9 mouse cellular contexts compared by ENCODE assay signal in genomic region chr9:21799010-21799350, GRCm38 (mm10). TPM values are rescaled to one million over a fixed set of nuclear protein-coding genes. Genes with fewer than 3 reads are reported as not detected.
A peak's percentile ranks its signal among the peaks of the same experiment; 100 is the strongest.
DNase-seq lines count a peak whose midpoint lies in the region; ATAC-seq and TF ChIP-seq lines count a peak whose summit lies in the region.
"Had no signal": no experiment of that assay in that cellular context is flagged by ENCODE, and none has a peak within 500 bp of the region (broad histone marks: within the 10 kb centered on the region; RNA-seq: fewer than 3 reads in every experiment).

No protein-coding gene starts in this region.

- no peak for DNase-seq in heart, postnatal 36 days
- no peak for DNase-seq in ES-E14 (ENCODE audit: low read depth, low spot score)
- peak; percentile 83 for DNase-seq in midbrain, embryonic 11.5 days (ENCODE audit: low spot score, missing footprints)
- DNase-seq in thymus, postnatal 36 days: no peak
- no peak for DNase-seq in layer of hippocampus, adult 9-11 months
- DNase-seq in kidney, adult 18-20 months: no peak

- intact Hi-C loops in heart, postnatal 36 days (cut with DNase I): loop anchor here (5.0 kb wide), 1 partner anchor 37 kb away; the partner anchor contains the start of gene Spc24

- peak overlapping the region; percentile 92 for H3K27ac ChIP-seq in heart, embryonic 12.5 days (ENCODE audit: poor library complexity, severe bottlenecking)
- peak overlapping the region; percentile 83; the same call in 1 of the 2 replicates for H3K27ac ChIP-seq in ES-E14 (ENCODE audit: insufficient read depth, low read depth, low read length, poor library complexity, severe bottlenecking)
- H3K27ac ChIP-seq in hindbrain, embryonic 12.5 days: no peak overlapping the region
- no peak overlapping the region for H3K27ac ChIP-seq in midbrain, embryonic 11.5 days (ENCODE audit: low read depth, low read length)

- no peaks in the 10 kb centered on the region for H3K27me3 ChIP-seq in heart, embryonic 12.5 days (replicated peaks)
- H3K27me3 ChIP-seq in hindbrain, embryonic 12.5 days: peaks cover 6% of the 10 kb centered on the region; the same call in 1 of the 2 replicates
- no peaks in the 10 kb centered on the region for H3K27me3 ChIP-seq in midbrain, embryonic 11.5 days (ENCODE audit: control insufficient read depth, insufficient read depth, low read length)

- no peak for ATAC-seq in heart, embryonic 12.5 days (ENCODE audit: insufficient number of reproducible peaks, low FRiP score)
- ATAC-seq in hindbrain, embryonic 12.5 days (ENCODE audit: low FRiP score): no peak; the same call in 1 of the 2 replicates
- no peak for ATAC-seq in midbrain, embryonic 11.5 days (ENCODE audit: low FRiP score)

- H3K9me3 ChIP-seq in heart, embryonic 12.5 days (replicated peaks): no peaks in the 10 kb centered on the region
- no peaks in the 10 kb centered on the region for H3K9me3 ChIP-seq in ES-E14 (ENCODE audit: control insufficient read depth, insufficient read depth, low read depth, low read length)
- no peaks in the 10 kb centered on the region for H3K9me3 ChIP-seq in hindbrain, embryonic 12.5 days (replicated peaks)
- no peaks in the 10 kb centered on the region for H3K9me3 ChIP-seq in midbrain, embryonic 11.5 days (ENCODE audit: control insufficient read depth, low read length)

- WGBS in heart, embryonic 12.5 days: 55% methylated on average over 3 of the region's 3 CpGs
- 45% methylated on average over 3 of the region's 3 CpGs for WGBS in hindbrain, embryonic 12.5 days
- 46% methylated on average over 3 of the region's 3 CpGs for WGBS in midbrain, embryonic 11.5 days

- in situ Hi-C loops in ES-E14 (cut with MboI; ENCODE audit: low sequenced_read_pairs in 2 of 2, unreplicated experiment in 2 of 2): no loop called here

- H3K4me2 ChIP-seq in heart, embryonic 12.5 days: peak overlapping the region; percentile 69
- H3K4me2 ChIP-seq in hindbrain, embryonic 12.5 days (replicated peaks): peak overlapping the region; percentile 80
- H3K4me2 ChIP-seq in midbrain, embryonic 11.5 days: peak overlapping the region; percentile 94

- no peak overlapping the region for H3K9ac ChIP-seq in heart, embryonic 12.5 days
- no peak overlapping the region for H3K9ac ChIP-seq in ES-E14 (ENCODE audit: insufficient read depth, low read depth, low read length, poor library complexity, severe bottlenecking)
- no peak overlapping the region for H3K9ac ChIP-seq in hindbrain, embryonic 12.5 days
- no peak overlapping the region; the same call in 1 of the 2 replicates for H3K9ac ChIP-seq in midbrain, embryonic 11.5 days (ENCODE audit: low read length)

- peaks cover 46% of the 10 kb centered on the region for H3K36me3 ChIP-seq in heart, embryonic 12.5 days
- H3K36me3 ChIP-seq in ES-E14 (ENCODE audit: control insufficient read depth, insufficient read depth, low read length, poor library complexity, severe bottlenecking): peaks cover 44% of the 10 kb centered on the region
- H3K36me3 ChIP-seq in hindbrain, embryonic 12.5 days: peaks cover 12% of the 10 kb centered on the region
- no peaks in the 10 kb centered on the region; the same call in 1 of the 2 replicates for H3K36me3 ChIP-seq in midbrain, embryonic 11.5 days (ENCODE audit: control insufficient read depth, insufficient read depth, low read length)

- H3K4me3 ChIP-seq in heart, embryonic 12.5 days: peak overlapping the region; percentile 80
- peak overlapping the region; percentile 88 to 92 for H3K4me3 ChIP-seq in ES-E14 (ENCODE audit: insufficient read depth in 1 of 2, low read depth in 1 of 2, low read length in 2 of 2, poor library complexity in 1 of 2, severe bottlenecking in 1 of 2)
- peak overlapping the region; percentile 59 for H3K4me3 ChIP-seq in hindbrain, embryonic 12.5 days
- H3K4me3 ChIP-seq in midbrain, embryonic 11.5 days (ENCODE audit: low read depth, low read length): peak overlapping the region; percentile 72

- peaks cover 38% of the 10 kb centered on the region for H3K4me1 ChIP-seq in heart, embryonic 12.5 days (replicated peaks)
- H3K4me1 ChIP-seq in ES-E14 (ENCODE audit: control insufficient read depth in 2 of 2, insufficient read depth in 2 of 2, low read length in 2 of 2, poor library complexity in 1 of 2): peaks cover 12% of the 10 kb centered on the region in 2 experiments; a peak in 3 of 4 replicates
- H3K4me1 ChIP-seq in hindbrain, embryonic 12.5 days: peaks cover 22% of the 10 kb centered on the region
- H3K4me1 ChIP-seq in midbrain, embryonic 11.5 days (ENCODE audit: control insufficient read depth, insufficient read depth, low read length): peaks cover 7% of the 10 kb centered on the region; the same call in 1 of the 2 replicates

TF ChIP-seq in ES-E14, 5 proteins besides CTCF, POLR2A, EP300 and RAD21:
- no peak for TF ChIP-seq ZC3H11A (IDR thresholded peaks at IDR 0.05; ENCODE audit: borderline replicate concordance, low read depth, low read length)
- no peak for TF ChIP-seq HCFC1 (IDR thresholded peaks at IDR 0.05; ENCODE audit: borderline replicate concordance, insufficient read depth, low read length)
- no peak for TF ChIP-seq MAFK (IDR thresholded peaks at IDR 0.05; ENCODE audit: insufficient read depth, low read depth, low read length)
- TF ChIP-seq ZNF384 (IDR thresholded peaks at IDR 0.05; ENCODE audit: low read depth, low read length): no peak
- no peak for TF ChIP-seq CHD2 (IDR thresholded peaks at IDR 0.05; ENCODE audit: low read depth, low read length)

RNA-seq across cellular contexts. Expression of gene Kank2, which starts 0.4 kb away (rescaled TPM):
- polyA plus RNA-seq in heart, embryonic 12.5 days (2016; fragmentation: Nextera tagmentation; extraction: Ambion mirVana): 18.9 and 19.9 TPM in 2 replicates
- total RNA-seq in heart, postnatal 36 days (2021): 10 to 100 TPM; 50.5 to 54.2 TPM
- 32.6 and 51.6 TPM in 2 replicates for total RNA-seq in ES-E14 (2012; rRNA removed)
- 10.6 and 11.2 TPM in 2 replicates for polyA plus RNA-seq in hindbrain, embryonic 12.5 days (2016; fragmentation: Nextera tagmentation; extraction: Ambion mirVana)
- 3.5 and 3.9 TPM in 2 replicates for polyA plus RNA-seq in midbrain, embryonic 11.5 days (2014; fragmentation: Nextera tagmentation; extraction: Ambion mirVana)

RNA-seq across cellular contexts. Expression of gene Angptl8, which starts 36.3 kb away (rescaled TPM):
- polyA plus RNA-seq in heart, embryonic 12.5 days (2016; fragmentation: Nextera tagmentation; extraction: Ambion mirVana): 1.7 and 1.9 TPM in 2 replicates
- total RNA-seq in heart, postnatal 36 days (2021): not detected
- 0.48 TPM in 1 of 2 replicates, not detected in the other for total RNA-seq in ES-E14 (2012; rRNA removed)
- polyA plus RNA-seq in hindbrain, embryonic 12.5 days (2016; fragmentation: Nextera tagmentation; extraction: Ambion mirVana): 0.26 and 1.1 TPM in 2 replicates
- 0.19 and 0.22 TPM in 2 replicates for polyA plus RNA-seq in midbrain, embryonic 11.5 days (2014; fragmentation: Nextera tagmentation; extraction: Ambion mirVana)
- total RNA-seq: left cerebral cortex, adult 18-20 months had no signal

RNA-seq across cellular contexts. Expression of gene Spc24, which starts 38.9 kb away (rescaled TPM):
- 84.5 and 86.8 TPM in 2 replicates for polyA plus RNA-seq in heart, embryonic 12.5 days (2016; fragmentation: Nextera tagmentation; extraction: Ambion mirVana)
- 1 to 10 TPM; 4.4 to 4.6 TPM for total RNA-seq in heart, postnatal 36 days (2021)
- total RNA-seq in ES-E14 (2012; rRNA removed): 127 and 169 TPM in 2 replicates
- polyA plus RNA-seq in hindbrain, embryonic 12.5 days (2016; fragmentation: Nextera tagmentation; extraction: Ambion mirVana): 61.6 and 68.2 TPM in 2 replicates
- polyA plus RNA-seq in midbrain, embryonic 11.5 days (2014; fragmentation: Nextera tagmentation; extraction: Ambion mirVana): 91.3 and 115 TPM in 2 replicates

RNA-seq across cellular contexts. Expression of gene Dock6, which starts 53.5 kb away (rescaled TPM):
- polyA plus RNA-seq in heart, embryonic 12.5 days (2016; fragmentation: Nextera tagmentation; extraction: Ambion mirVana): 52.3 and 59.0 TPM in 2 replicates
- 10 to 100 TPM; 31.0 to 39.1 TPM for total RNA-seq in heart, postnatal 36 days (2021)
- total RNA-seq in ES-E14 (2012; rRNA removed): 45.4 and 144 TPM in 2 replicates
- 21.6 and 24.4 TPM in 2 replicates for polyA plus RNA-seq in hindbrain, embryonic 12.5 days (2016; fragmentation: Nextera tagmentation; extraction: Ambion mirVana)
- polyA plus RNA-seq in midbrain, embryonic 11.5 days (2014; fragmentation: Nextera tagmentation; extraction: Ambion mirVana): 15.1 and 15.9 TPM in 2 replicates

Comparison
In these comparisons a context has a peak if more than half of its experiments do, and no peak if none do; other contexts are left out.
1. H3K27ac ChIP-seq: peak in heart, embryonic 12.5 days (single experiment) and ES-E14 (single experiment); none in hindbrain, embryonic 12.5 days (single experiment) and midbrain, embryonic 11.5 days (single experiment).
2. Peak in every context shown above with its lines, with median percentiles within 50 percentile points of each other: H3K4me2 ChIP-seq and H3K4me3 ChIP-seq.